Mouse (Mus musculus) hindlimb bud, embryonic 11.5 days (tissue): ENCODE data around the gene Gpatch2l.
A peak's percentile ranks its signal among the peaks of the same experiment; 100 is the strongest.

Experiments
- DNase-seq: peaks from one replicate; pipeline ENCODE4 v3.0.0-alpha.2; 2012; ENCODE audit warnings: low read depth, low spot score; ENCODE audit errors: extremely low spot score

Gpatch2l gene

GRCm38 (mm10) chr12:86241604-86242536, at the start of gene Gpatch2l:
Gene Gpatch2l (plus strand): TSS chr12:86241858.
- peak; percentile 82 for DNase-seq

GRCm38 (mm10) chr12:86192036-86192449, 49.6 kb upstream of the Gpatch2l start:
- no peak for DNase-seq

- DNase-seq, result no peak
These were observed 44.7 kb upstream of the Gpatch2l start for GRCm38 (mm10) chr12:86196944-86197343.

- no peak for DNase-seq
These were observed 38.1 kb upstream of the Gpatch2l start for GRCm38 (mm10) chr12:86203443-86204057.

GRCm38 (mm10) chr12:86211099-86211520, 30.5 kb upstream of the Gpatch2l start:
- no peak for DNase-seq

GRCm38 (mm10) chr12:86212693-86213470, 28.8 kb upstream of the Gpatch2l start:
- peak; percentile 72 for DNase-seq

- no peak for DNase-seq
These were observed 27.5 kb upstream of the Gpatch2l start for GRCm38 (mm10) chr12:86214201-86214600.

GRCm38 (mm10) chr12:86216687-86217421, 24.8 kb upstream of the Gpatch2l start:
- DNase-seq, result no peak

- no peak for DNase-seq
These were observed 21.2 kb upstream of the Gpatch2l start for GRCm38 (mm10) chr12:86220200-86221021.

- DNase-seq, result no peak
These were observed 20.5 kb upstream of the Gpatch2l start for GRCm38 (mm10) chr12:86221074-86221703.

GRCm38 (mm10) chr12:86234295-86234694, 7.4 kb upstream of the Gpatch2l start:
- DNase-seq, result no peak

- no peak for DNase-seq
These were observed 2.9 kb upstream of the Gpatch2l start for GRCm38 (mm10) chr12:86238736-86239135.

GRCm38 (mm10) chr12:86242563-86242962, 905 bp downstream of the Gpatch2l start:
- DNase-seq, result no peak

- no peak for DNase-seq
These were observed 2.3 kb downstream of the Gpatch2l start for GRCm38 (mm10) chr12:86243936-86244335.

- no peak for DNase-seq
These were observed 8.5 kb downstream of the Gpatch2l start for GRCm38 (mm10) chr12:86250183-86250582.

GRCm38 (mm10) chr12:86254910-86255309, 13.3 kb downstream of the Gpatch2l start:
- no peak for DNase-seq

GRCm38 (mm10) chr12:86271626-86272025, 30.0 kb downstream of the Gpatch2l start:
- DNase-seq, result no peak

- no peak for DNase-seq
These were observed 32.6 kb downstream of the Gpatch2l start for GRCm38 (mm10) chr12:86274246-86274645.

GRCm38 (mm10) chr12:86275731-86276130, 34.1 kb downstream of the Gpatch2l start:
- no peak for DNase-seq
